Mouse (Mus musculus) right cerebral cortex, postnatal 4 days (tissue): ENCODE data around the gene Lnpk.

Experiments
- DNase-seq: peaks from one replicate; pipeline ENCODE4 v3.0.0-alpha.2; 2022

The Lnpk gene

DNA sequence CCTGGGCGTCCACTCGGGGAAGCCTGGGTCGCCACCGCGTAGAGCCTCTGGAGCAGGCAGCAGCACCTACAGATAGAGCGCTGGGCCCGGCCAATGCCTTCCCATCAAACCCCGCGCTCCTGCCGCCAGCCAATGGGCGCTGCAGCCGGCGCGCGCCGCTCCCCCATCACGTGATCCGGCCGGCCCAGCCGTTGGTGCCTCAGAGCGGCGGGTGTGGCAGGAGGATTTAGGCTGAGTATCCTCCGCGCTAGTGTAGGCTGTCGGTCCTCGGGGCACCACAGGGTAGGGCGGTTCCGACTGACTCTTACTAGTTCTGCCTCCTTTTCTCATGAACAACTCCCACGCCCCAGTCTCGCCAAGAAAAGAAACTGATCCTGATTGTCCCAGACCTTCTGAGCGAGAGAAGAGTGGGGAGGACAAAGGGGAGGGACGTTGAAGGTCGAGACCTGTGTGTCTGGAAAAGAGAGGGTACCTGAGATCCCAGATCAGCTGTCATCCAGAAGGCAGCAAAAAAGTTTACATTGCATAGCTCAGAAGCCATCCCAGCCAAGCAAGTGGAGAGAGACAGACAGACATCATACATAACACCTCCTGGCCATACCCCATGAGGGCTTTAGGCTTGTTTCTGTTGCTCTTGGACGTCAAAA lies at the start of gene Lnpk:
TSS of gene Lnpk (minus strand) at position 593 of the 647 bp plus-strand sequence.
- peak; percentile 91 for DNase-seq

DNA sequence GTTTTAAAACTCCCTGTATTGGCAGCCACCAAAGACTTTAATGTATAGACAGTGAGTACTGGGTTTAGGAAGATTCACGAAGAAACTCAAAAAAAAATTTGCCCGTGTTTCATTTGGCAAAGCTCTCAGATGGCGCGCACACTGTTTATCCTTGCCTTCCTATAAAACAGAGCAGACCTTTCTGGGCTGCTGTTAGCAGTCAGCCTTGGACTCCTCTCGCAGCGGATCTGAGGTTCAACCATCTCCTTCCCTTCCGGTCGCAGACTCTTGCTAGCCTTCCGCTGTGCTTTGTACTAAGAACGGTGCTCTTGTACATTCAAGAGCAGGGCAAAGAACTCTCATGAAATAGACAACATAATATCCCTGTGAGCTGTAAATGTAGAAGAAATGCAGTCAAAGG lies 41.1 kb upstream of the Lnpk start:
- no peak for DNase-seq

- DNase-seq = no peak
Measured at GRCm38 (mm10) chr2:74619676-74620246, 40.5 kb upstream of the Lnpk start.

DNA sequence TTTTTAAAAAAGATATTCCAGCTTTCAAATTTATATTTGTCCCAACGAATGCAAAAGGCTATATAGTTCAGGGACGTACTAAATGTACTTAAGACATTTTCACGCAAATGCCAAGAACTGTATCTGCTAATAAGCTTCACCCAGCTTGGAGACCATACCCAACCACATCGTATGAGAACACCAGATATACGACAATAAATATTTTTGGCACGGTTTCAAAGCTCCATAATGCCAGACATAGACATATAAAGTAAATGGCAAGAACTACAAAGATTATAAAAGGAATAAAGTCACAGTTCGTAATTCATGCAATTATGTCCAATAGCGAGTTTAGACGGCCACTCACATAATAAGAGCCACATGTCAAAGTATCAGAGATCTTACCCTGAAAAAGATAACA lies 38.5 kb upstream of the Lnpk start:
- DNase-seq = no peak

DNA sequence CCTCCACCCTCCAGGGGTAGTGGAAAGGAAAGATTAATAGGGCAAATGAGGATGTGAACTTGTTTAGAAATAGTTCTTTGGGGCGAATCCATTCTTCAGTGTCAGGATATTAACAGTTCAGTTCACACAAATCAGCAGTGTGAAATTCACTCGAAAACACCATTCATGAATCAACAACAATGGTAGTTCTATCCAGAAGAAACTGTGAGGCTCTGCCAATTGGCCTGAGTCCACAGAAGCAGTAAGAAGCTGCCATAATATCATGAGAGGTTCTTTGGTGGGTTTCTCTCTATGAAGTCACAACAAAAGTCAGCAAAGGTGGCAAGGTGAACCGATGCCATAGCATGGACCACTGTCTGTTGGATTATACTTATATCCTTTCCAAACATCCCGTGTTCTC lies 32.2 kb upstream of the Lnpk start:
- no peak for DNase-seq

- no peak for DNase-seq
Measured at GRCm38 (mm10) chr2:74609350-74609749, 30.1 kb upstream of the Lnpk start.

- no peak for DNase-seq
Measured at GRCm38 (mm10) chr2:74606087-74606760, 27.0 kb upstream of the Lnpk start.

GRCm38 (mm10) chr2:74604011-74604410 lies 24.8 kb upstream of the Lnpk start:
- no peak for DNase-seq

DNA sequence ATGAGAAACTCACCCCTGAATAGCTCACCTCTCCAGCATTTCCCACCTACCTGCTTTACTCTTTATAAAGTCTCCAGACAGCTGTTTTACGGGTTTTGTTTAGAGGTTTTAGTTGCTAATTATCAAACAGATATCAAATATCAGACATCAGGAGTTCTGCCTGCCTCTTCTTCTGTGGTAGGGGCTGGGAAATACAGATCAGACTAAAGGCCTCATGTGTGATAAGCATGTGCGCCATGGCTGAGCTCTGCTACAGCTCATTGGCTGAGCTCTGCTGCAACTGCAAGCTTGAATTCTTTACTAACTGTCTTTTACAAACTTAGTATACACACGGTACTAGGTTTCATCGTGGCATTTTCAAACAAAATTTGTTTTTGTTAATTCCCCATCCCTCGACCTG lies 23.2 kb upstream of the Lnpk start:
- no peak for DNase-seq

- no peak for DNase-seq
Measured at GRCm38 (mm10) chr2:74597169-74597568, 17.9 kb upstream of the Lnpk start.

DNA sequence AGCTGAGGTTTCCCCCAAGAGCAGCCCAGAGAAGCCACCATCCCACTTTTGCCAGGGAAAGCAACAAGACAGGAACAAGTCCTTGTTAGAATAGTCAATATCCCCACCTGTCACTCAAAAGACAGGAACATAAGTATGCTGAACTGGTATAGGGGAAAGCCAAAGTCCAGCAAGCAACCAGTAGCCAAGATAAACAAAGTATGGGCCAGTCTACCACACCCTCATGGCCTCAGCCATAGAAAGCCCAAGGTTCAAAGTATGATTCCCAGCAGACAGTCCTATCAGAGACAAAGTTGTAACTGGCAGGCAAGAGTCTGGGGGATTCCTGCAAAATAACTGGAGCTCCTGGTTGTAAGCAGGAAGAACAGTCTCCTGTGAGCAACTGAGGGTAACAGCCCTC lies 16.9 kb upstream of the Lnpk start:
- no peak for DNase-seq

DNA sequence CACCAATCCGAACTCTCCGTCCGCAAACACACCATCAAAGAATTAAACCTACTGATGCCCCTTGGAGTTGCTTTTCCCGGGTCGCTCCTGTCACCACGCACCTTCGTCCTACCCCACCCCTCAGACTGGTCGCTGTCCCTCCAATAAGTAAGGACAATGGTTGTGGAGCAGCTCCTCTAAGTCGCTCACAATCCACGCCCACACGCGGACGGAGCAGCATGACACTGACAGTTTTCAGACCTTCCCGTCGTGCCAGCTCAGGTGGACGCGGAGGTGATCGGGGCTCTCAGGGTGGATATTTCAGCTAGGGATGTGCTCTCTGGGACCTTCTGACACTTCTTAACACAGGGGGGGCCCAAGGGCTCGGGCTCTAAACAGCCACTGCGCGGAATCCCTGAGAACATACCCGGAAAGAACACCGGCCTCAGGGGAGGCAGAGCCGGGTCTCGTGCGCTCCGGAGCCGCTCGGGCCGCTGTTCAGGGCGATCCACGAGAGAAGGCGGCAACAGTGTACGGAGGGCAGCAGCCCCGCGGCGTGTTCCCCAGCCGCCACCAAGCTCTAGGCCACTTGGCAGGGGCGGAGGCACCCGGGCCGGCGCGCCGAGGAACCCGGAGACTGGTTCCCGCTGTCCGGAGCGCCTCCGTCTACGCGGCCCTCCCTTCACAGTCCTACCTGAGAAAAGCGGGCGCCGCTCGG lies 941 bp downstream of the Lnpk start:
- DNase-seq = no peak

- DNase-seq = no peak
Measured at GRCm38 (mm10) chr2:74570390-74570789, 8.8 kb downstream of the Lnpk start.

- no peak for DNase-seq
Measured at GRCm38 (mm10) chr2:74559822-74560221, 19.4 kb downstream of the Lnpk start.

- DNase-seq = no peak
Measured at GRCm38 (mm10) chr2:74559092-74559491, 20.1 kb downstream of the Lnpk start.

GRCm38 (mm10) chr2:74557451-74557850 lies 21.8 kb downstream of the Lnpk start:
- DNase-seq = no peak

GRCm38 (mm10) chr2:74551929-74552328 lies 27.3 kb downstream of the Lnpk start:
- DNase-seq = no peak

GRCm38 (mm10) chr2:74548306-74548705 lies 30.9 kb downstream of the Lnpk start:
- no peak for DNase-seq

GRCm38 (mm10) chr2:74508302-74508701 lies 70.9 kb downstream of the Lnpk start:
- DNase-seq = no peak

GRCm38 (mm10) chr2:74506439-74506838 lies 72.8 kb downstream of the Lnpk start:
- DNase-seq = no peak

- DNase-seq = no peak
Measured at GRCm38 (mm10) chr2:74500307-74500706, 78.9 kb downstream of the Lnpk start.

DNA sequence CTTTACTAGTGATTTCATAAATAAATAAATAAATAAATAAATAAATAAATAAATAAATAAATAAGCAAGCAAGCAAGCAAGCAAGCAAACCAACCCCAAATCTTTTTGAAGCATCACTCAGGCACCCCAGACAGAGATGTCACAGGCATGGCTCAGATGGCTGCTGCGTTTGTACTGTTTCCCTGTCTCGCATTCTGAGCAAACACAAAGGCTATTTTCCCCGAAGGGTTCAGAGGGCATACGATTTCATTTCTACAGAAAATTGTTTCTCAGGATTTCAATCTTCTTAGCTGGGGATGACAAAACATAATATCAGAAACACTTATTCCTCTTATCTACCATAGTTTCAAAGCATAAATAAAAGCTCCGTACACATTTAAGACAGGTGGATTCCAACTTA lies 81.4 kb downstream of the Lnpk start:
- no peak for DNase-seq

DNA sequence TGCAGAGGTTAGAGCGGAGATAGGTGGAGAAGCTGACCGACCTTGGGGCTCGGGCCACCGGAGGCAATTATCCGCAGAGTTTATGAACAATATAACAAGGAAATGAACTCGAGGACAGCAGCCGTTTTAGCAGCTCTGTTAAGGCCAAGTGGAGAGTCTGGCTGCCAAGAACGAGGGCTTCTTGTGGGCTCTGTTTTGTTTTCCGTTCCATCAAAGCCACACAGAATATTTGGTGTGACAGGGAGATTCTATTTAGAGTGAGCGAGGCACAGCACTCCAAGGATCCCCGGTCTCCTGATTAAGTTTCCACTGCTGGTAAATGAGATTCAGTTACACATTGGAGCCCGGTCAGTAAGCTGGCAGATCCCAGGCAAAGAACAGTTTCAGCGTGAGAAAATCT lies 87.8 kb downstream of the Lnpk start:
- DNase-seq = no peak

DNA sequence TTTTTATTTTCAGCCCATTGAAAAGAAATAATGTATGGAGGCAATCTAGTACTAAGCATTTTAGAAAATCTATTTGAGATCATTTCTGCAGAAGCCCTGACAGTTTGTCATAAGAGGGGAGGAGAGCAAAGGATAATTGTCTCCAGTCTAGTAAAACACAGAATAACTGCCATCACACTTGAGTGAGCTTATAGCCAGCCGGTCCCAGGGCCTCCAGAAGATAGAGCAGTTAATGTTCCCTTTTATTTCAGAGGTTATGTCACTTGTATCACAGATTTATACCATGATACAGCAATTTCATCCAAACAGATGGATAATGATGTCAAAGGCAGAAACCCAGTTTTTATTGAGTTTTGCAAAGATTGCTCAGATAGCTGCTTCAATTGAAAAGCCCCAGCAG lies 89.0 kb downstream of the Lnpk start:
- no peak for DNase-seq
